Mouse (Mus musculus): ENCODE data around the gene 4930412O13Rik.

- no peak for TF ChIP-seq CHD2 (IDR thresholded peaks at IDR 0.05; ENCODE audit: low read depth, low read length)
- no peak for TF ChIP-seq MAFK (IDR thresholded peaks at IDR 0.05; ENCODE audit: insufficient read depth, low read depth, low read length)
- no peak for TF ChIP-seq HCFC1 (IDR thresholded peaks at IDR 0.05; ENCODE audit: borderline replicate concordance, insufficient read depth, low read length)
- TF ChIP-seq ZNF384 (IDR thresholded peaks at IDR 0.05; ENCODE audit: low read depth, low read length), result no peak
- TF ChIP-seq ZC3H11A (IDR thresholded peaks at IDR 0.05; ENCODE audit: borderline replicate concordance, low read depth, low read length), result no peak
These were observed 5.0 kb downstream of the 4930412O13Rik start for GRCm38 (mm10) chr2:9886031-9886430.

All from ES-E14 (cell line).